Mouse (Mus musculus): ENCODE data around the gene Nudcd3. TPM values are rescaled to one million over a fixed set of nuclear protein-coding genes. Genes with fewer than 3 reads are reported as not detected.
"Not testable (repeated sequence)": the region's sequence is repeated elsewhere in the genome, so short reads cannot be mapped to it uniquely, and the experiment has no call there.

Gene Nudcd3
- polyA plus RNA-seq, 1 experiment from 2014 or later: 39.0 TPM

- Histone ChIP-seq H3K4me2 (ENCODE audit: low read depth, low read length) (no peak overlapping the region), H3K9ac (ENCODE audit: low read length) (no peak overlapping the region), H3K4me1 (ENCODE audit: control insufficient read depth, insufficient read depth, low read length) (no peaks in the 10 kb centered on the region), H3K27me3 (ENCODE audit: control insufficient read depth, insufficient read depth, low read length) (no peaks in the 10 kb centered on the region), H3K4me3 (replicated peaks; ENCODE audit: low read length) (no peak overlapping the region), H3K27ac (ENCODE audit: low read length) (no peak overlapping the region), H3K9me3 (replicated peaks; ENCODE audit: control insufficient read depth, low read length) (no peaks in the 10 kb centered on the region), H3K36me3 (ENCODE audit: control insufficient read depth, insufficient read depth, low read length) (peaks cover under 1% of the 10 kb centered on the region; the same call in 1 of the 2 replicates)
- WGBS: 92% methylated on average over 6 of the region's 6 CpGs
- ATAC-seq (ENCODE audit: insufficient read depth, low FRiP score): no peak
Observed at GRCm38 (mm10) chr11:6120001-6120400, 80.2 kb downstream of the Nudcd3 start.

GRCm38 (mm10) chr11:6119312-6119711 is 80.9 kb downstream of the Nudcd3 start:
- no peak overlapping the region for H3K27ac ChIP-seq (ENCODE audit: low read length)
- no peaks in the 10 kb centered on the region for H3K36me3 ChIP-seq (ENCODE audit: control insufficient read depth, insufficient read depth, low read length)
- H3K9ac ChIP-seq (ENCODE audit: low read length): no peak overlapping the region
- WGBS: 85% methylated on average over 11 of the region's 11 CpGs
- ATAC-seq (ENCODE audit: insufficient read depth, low FRiP score): no peak
- H3K27me3 ChIP-seq (ENCODE audit: control insufficient read depth, insufficient read depth, low read length): no peaks in the 10 kb centered on the region
- H3K4me3 ChIP-seq (replicated peaks; ENCODE audit: low read length): no peak overlapping the region
- no peak overlapping the region for H3K4me2 ChIP-seq (ENCODE audit: low read depth, low read length)
- no peaks in the 10 kb centered on the region for H3K9me3 ChIP-seq (replicated peaks; ENCODE audit: control insufficient read depth, low read length)
- no peaks in the 10 kb centered on the region for H3K4me1 ChIP-seq (ENCODE audit: control insufficient read depth, insufficient read depth, low read length)

- H3K4me1 ChIP-seq (ENCODE audit: control insufficient read depth, insufficient read depth, low read length): no peaks in the 10 kb centered on the region
Observed at GRCm38 (mm10) chr11:6117956-6118355, 82.3 kb downstream of the Nudcd3 start.

GRCm38 (mm10) chr11:6111734-6112484 is 88.3 kb downstream of the Nudcd3 start:
- Histone ChIP-seq H3K27me3 (ENCODE audit: control insufficient read depth, insufficient read depth, low read length) (no peaks in the 10 kb centered on the region), H3K36me3 (ENCODE audit: control insufficient read depth, insufficient read depth, low read length) (no peaks in the 10 kb centered on the region), H3K4me1 (ENCODE audit: control insufficient read depth, insufficient read depth, low read length) (no peaks in the 10 kb centered on the region), H3K9ac (ENCODE audit: low read length) (no peak overlapping the region), H3K4me3 (replicated peaks; ENCODE audit: low read length) (no peak overlapping the region), H3K9me3 (replicated peaks; ENCODE audit: control insufficient read depth, low read length) (no peaks in the 10 kb centered on the region), H3K27ac (ENCODE audit: low read length) (no peak overlapping the region), H3K4me2 (ENCODE audit: low read depth, low read length) (no peak overlapping the region)
- peak; percentile 69 for ATAC-seq (ENCODE audit: insufficient read depth, low FRiP score)
- 91% methylated on average over 5 of the region's 5 CpGs for WGBS

More at GRCm38 (mm10) chr11:6117956-6118355, 82.3 kb downstream of the Nudcd3 start:
- Histone ChIP-seq H3K36me3 (ENCODE audit: control insufficient read depth, insufficient read depth, low read length) (no peaks in the 10 kb centered on the region), H3K9me3 (replicated peaks; ENCODE audit: control insufficient read depth, low read length) (no peaks in the 10 kb centered on the region), H3K9ac (ENCODE audit: low read length) (no peak overlapping the region), H3K4me2 (ENCODE audit: low read depth, low read length) (no peak overlapping the region), H3K4me3 (replicated peaks; ENCODE audit: low read length) (no peak overlapping the region), H3K27ac (ENCODE audit: low read length) (no peak overlapping the region), H3K27me3 (ENCODE audit: control insufficient read depth, insufficient read depth, low read length) (no peaks in the 10 kb centered on the region)
- 87% methylated on average over 2 of the region's 2 CpGs for WGBS
- no peak for ATAC-seq (ENCODE audit: insufficient read depth, low FRiP score)

GRCm38 (mm10) chr11:6109990-6110389 is 90.2 kb downstream of the Nudcd3 start:
- Histone ChIP-seq H3K4me1 (ENCODE audit: control insufficient read depth, insufficient read depth, low read length) (no peaks in the 10 kb centered on the region), H3K4me2 (ENCODE audit: low read depth, low read length) (no peak overlapping the region), H3K9me3 (replicated peaks; ENCODE audit: control insufficient read depth, low read length) (no peaks in the 10 kb centered on the region), H3K27me3 (ENCODE audit: control insufficient read depth, insufficient read depth, low read length) (no peaks in the 10 kb centered on the region), H3K4me3 (replicated peaks; ENCODE audit: low read length) (no peak overlapping the region), H3K27ac (ENCODE audit: low read length) (no peak overlapping the region), H3K9ac (ENCODE audit: low read length) (no peak overlapping the region), H3K36me3 (ENCODE audit: control insufficient read depth, insufficient read depth, low read length) (0 out of 2 replicates have a peak, but pooled peaks cover 5% of the 10 kb centered on the region)
- no peak for ATAC-seq (ENCODE audit: insufficient read depth, low FRiP score)

- Histone ChIP-seq H3K4me3 (replicated peaks; ENCODE audit: low read length) (no peak overlapping the region), H3K36me3 (ENCODE audit: control insufficient read depth, insufficient read depth, low read length) (0 out of 2 replicates have a peak, but pooled peaks cover 5% of the 10 kb centered on the region), H3K27me3 (ENCODE audit: control insufficient read depth, insufficient read depth, low read length) (no peaks in the 10 kb centered on the region), H3K4me1 (ENCODE audit: control insufficient read depth, insufficient read depth, low read length) (no peaks in the 10 kb centered on the region), H3K4me2 (ENCODE audit: low read depth, low read length) (no peak overlapping the region), H3K27ac (ENCODE audit: low read length) (no peak overlapping the region), H3K9me3 (replicated peaks; ENCODE audit: control insufficient read depth, low read length) (no peaks in the 10 kb centered on the region), H3K9ac (ENCODE audit: low read length) (no peak overlapping the region)
- ATAC-seq (ENCODE audit: insufficient read depth, low FRiP score): no peak
- WGBS: 92% methylated on average over 5 of the region's 5 CpGs
Observed at GRCm38 (mm10) chr11:6108296-6108695, 91.9 kb downstream of the Nudcd3 start.

GRCm38 (mm10) chr11:6107722-6108121 is 92.5 kb downstream of the Nudcd3 start:
- H3K4me1 ChIP-seq (ENCODE audit: control insufficient read depth, insufficient read depth, low read length): no peaks in the 10 kb centered on the region
- H3K4me3 ChIP-seq (replicated peaks; ENCODE audit: low read length): no peak overlapping the region
- H3K4me2 ChIP-seq (ENCODE audit: low read depth, low read length): no peak overlapping the region
- 89% methylated on average over 3 of the region's 3 CpGs for WGBS
- H3K36me3 ChIP-seq (ENCODE audit: control insufficient read depth, insufficient read depth, low read length): 0 out of 2 replicates have a peak, but pooled peaks cover 5% of the 10 kb centered on the region
- H3K9ac ChIP-seq (ENCODE audit: low read length): no peak overlapping the region
- no peak for ATAC-seq (ENCODE audit: insufficient read depth, low FRiP score)
- H3K9me3 ChIP-seq (replicated peaks; ENCODE audit: control insufficient read depth, low read length): no peaks in the 10 kb centered on the region
- H3K27ac ChIP-seq (ENCODE audit: low read length): no peak overlapping the region
- no peaks in the 10 kb centered on the region for H3K27me3 ChIP-seq (ENCODE audit: control insufficient read depth, insufficient read depth, low read length)

GRCm38 (mm10) chr11:6104734-6105133 is 95.5 kb downstream of the Nudcd3 start:
- no peak for ATAC-seq (ENCODE audit: insufficient read depth, low FRiP score)
- H3K36me3 ChIP-seq (ENCODE audit: control insufficient read depth, insufficient read depth, low read length): 0 out of 2 replicates have a peak, but pooled peaks cover 5% of the 10 kb centered on the region
- no peak overlapping the region for H3K9ac ChIP-seq (ENCODE audit: low read length)
- H3K9me3 ChIP-seq (replicated peaks; ENCODE audit: control insufficient read depth, low read length): no peaks in the 10 kb centered on the region
- no peak overlapping the region for H3K4me2 ChIP-seq (ENCODE audit: low read depth, low read length)
- H3K27ac ChIP-seq (ENCODE audit: low read length): no peak overlapping the region
- WGBS: 79% methylated on average over 5 of the region's 5 CpGs
- H3K4me1 ChIP-seq (ENCODE audit: control insufficient read depth, insufficient read depth, low read length): no peaks in the 10 kb centered on the region
- no peaks in the 10 kb centered on the region for H3K27me3 ChIP-seq (ENCODE audit: control insufficient read depth, insufficient read depth, low read length)
- H3K4me3 ChIP-seq (replicated peaks; ENCODE audit: low read length): no peak overlapping the region

GRCm38 (mm10) chr11:6096637-6097036 is 103.6 kb downstream of the Nudcd3 start:
- H3K4me3 ChIP-seq (replicated peaks; ENCODE audit: low read length); H3K27me3 ChIP-seq (ENCODE audit: control insufficient read depth, insufficient read depth, low read length); H3K4me2 ChIP-seq (ENCODE audit: low read depth, low read length); H3K36me3 ChIP-seq (ENCODE audit: control insufficient read depth, insufficient read depth, low read length); H3K9me3 ChIP-seq (replicated peaks; ENCODE audit: control insufficient read depth, low read length); H3K4me1 ChIP-seq (ENCODE audit: control insufficient read depth, insufficient read depth, low read length); H3K27ac ChIP-seq (ENCODE audit: low read length); H3K9ac ChIP-seq (ENCODE audit: low read length); ATAC-seq (ENCODE audit: insufficient read depth, low FRiP score): not testable (repeated sequence)
- WGBS: 95% methylated on average over 2 of the region's 3 CpGs
